Mouse (Mus musculus): ENCODE measurements around the gene Ugp2.

Gene Ugp2

DNA sequence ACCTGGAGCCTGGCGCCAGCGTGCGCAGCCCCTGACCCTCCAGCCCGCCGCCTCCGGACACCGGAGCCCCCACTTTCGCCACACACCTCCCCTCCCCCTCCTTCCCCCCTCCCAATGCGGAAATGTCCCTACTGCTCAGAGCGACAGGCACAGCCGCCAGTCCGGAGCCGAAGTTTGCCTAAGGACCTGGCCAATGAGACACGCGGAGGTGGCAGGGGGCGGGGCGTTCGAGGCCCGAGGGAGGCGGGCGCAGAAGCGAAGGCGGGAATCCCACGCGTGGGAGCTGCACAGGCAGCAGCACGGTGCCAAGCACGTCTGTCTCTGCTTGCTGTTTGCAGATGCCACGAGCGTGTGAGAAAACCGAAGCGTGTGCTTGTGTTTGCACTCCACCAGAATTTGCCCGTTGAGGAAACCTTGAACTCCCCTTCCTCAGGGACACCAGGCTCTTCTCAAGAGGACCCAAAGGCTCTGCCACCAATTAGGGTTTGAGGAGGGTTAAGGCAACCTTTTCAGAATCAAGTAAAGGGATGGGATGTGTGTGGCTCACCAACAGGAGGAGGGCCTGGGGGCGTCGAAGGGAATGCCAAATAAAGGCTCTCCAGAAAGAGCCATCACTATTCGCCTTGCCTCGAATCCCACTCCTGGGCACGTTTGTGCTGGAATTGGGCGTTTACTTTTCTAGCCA lies at the start of gene Ugp2:
Gene Ugp2, minus strand, starts transcription at position 80 of the 685 bp plus-strand sequence.
- peak; percentile 95 to 96 for DNase-seq

GRCm38 (mm10) chr11:21414911-21415381 lies 43.9 kb upstream of the Ugp2 start:
- DNase-seq, result no peak

- no peak for DNase-seq
Measured at GRCm38 (mm10) chr11:21406668-21407067, 35.7 kb upstream of the Ugp2 start.

- DNase-seq, result no peak
Measured at GRCm38 (mm10) chr11:21406141-21406540, 35.1 kb upstream of the Ugp2 start.

DNA sequence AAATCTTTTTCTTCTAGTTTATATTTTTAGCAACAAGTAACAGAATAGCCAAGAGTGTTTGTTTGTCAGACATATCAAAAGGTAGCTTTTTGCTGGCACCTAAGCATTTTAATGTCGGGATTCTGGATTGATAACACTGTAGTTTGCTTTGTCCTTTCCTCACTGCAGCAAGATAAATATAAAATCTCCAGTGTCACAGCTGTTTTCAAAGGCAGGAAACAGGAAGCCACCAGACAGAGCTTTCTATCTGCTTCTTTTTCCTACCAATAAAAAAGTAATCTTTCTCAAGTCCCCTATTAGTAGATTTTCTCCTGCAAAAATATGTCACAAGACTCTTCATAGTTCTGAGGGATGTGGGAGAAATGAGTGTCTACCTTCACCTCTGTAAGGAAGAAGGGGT lies 32.9 kb upstream of the Ugp2 start:
- no peak for DNase-seq

DNA sequence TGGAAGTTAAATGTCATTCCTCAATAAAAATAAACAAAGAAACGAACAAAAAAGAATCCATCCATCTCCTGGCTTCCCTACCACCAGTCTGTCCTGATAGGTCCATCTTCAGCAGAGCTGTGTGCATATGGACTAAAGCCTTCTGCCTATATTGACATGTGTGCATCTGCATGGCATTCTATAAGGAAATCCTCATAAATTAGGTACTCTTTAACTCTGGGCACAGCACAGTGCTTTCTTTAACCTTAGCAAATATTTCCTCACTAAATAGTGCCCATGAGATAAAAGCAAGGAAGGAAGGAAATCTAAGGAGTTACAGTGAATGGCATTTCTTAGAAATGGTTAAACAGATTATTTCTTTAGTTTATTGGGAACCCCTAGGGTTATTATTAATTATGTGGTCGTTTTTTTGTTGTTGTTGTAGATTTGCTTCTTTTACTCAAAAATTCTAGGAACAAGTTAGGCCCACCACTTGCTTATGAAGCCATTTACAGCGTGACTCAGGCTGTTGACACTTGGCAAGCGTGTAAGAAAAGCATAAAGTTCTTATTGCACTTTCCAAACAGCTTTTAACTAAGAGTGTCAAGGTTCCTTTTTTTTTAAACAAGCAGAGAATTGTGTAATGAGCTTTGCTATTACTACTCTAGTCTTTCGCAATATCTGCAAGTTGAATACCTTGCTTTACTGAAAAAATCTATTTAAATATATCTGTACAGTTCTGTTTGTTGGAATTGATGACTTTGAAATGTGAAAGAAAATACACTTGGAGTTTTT lies 31.7 kb upstream of the Ugp2 start:
- DNase-seq, result no peak

DNA sequence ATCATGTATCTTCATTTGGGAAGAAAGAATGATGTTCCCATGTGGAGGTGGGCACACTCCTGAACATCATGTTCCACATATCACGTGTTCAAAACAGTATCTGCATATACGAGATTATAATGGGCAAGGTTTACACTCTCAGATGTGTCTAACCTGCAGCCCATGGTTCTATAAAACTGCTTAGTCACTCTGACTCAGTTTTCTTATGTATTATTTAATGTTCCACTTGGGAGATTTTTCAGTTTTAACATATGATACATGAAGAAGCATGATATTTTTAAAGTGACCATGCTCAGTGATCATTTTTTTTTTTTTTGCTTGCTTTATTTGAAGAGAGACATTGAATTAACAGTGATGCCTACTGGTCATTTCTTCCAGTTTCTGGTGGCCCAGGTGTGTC lies 30.2 kb upstream of the Ugp2 start:
- DNase-seq, result no peak

DNA sequence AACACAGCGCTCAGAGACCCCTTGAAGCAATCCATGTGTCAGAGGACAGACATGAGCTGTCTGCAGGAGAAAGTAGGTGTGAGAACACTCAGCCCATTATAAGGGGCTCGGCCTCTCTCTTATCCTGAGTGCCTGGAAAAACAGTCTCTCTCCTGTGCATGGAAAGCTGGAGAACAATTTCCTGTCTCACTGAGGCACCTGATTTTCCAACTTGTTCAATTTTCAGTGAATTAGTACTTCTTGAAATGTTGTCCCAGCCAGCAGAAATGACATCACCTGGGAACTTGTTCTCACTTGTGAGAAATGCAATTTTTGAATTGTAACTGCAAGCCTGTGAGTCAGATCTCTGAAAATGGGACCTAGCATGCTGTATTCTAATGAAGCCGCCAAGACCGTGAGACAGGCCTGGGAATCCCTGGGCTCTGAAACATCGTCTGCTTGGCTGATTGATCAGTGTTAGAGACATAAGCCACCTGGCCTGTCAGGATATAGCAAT lies 28.2 kb upstream of the Ugp2 start:
- DNase-seq, result no peak

DNA sequence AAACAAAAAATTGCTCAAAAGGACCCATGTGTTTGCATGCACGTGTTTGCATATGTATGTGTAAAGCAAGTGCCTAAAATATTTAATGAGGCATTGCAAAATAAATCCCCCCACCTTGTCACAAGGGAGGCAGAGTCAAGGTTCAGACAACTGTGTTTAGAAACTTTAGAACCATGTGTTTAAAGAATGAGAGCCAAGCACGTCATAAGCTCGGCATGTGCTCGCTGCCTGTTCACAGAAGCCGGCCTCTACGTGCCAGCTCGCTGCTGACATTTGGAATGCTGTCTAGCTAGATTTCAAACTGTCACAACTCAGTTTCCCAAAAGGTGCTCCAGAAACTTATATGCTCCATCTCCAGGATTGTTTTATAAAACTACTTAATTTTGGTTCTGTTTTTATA lies 27.5 kb upstream of the Ugp2 start:
- DNase-seq, result no peak

GRCm38 (mm10) chr11:21386790-21387189 lies 15.8 kb upstream of the Ugp2 start:
- no peak for DNase-seq

DNA sequence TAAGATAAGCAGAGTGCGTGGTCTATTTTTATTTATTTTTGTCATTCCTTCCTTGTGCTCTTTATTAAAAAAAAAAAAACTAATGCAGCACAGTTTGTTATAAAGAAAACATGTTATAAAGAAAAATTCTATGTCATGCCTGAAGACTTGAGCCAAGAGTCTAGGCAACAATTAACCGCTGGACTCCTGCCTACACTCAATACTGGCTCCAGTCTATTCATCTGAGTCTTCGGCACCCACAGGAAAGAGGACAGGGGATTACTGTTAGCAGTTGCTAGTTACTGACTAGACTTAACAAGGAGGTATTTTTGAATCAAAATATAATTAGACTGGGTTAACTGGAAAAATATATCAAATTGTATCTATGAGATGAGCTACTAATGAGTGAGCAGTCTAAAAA lies 3.1 kb upstream of the Ugp2 start:
- no peak for DNase-seq

DNA sequence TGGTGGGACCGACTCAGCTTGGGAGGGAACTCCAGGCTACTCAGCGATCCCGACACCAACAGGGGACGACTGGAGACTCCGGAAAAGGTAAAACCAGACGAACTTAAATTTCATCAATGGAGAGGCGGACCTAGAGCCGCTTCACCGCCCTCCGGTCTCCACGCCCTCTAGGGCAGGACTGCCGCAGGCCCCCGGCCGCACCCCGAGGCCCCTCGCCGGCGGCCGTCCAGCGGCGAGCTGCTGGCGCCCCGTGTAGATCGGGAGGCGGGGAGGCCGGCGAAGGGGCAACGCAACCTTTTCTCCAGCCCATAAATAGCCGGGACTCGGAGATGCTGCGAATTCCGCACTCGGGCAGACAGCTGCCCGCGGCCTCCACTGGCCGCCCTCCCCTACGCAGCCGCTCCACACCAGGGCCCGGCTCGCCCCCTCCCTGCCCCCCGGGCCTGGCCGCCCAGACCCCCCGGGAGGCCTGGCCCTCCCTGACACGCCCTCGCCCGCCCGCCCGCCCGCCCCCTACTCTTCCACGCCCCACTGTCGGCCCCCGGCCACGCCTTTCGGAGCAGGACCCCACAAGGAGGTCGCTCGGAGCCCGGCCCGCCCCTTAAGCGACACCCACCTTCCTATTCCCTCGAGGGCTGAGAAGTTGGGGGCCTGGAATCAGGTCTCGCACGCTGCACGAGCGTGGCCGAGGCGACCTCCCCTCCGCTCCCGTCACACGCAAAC lies 441 bp downstream of the Ugp2 start:
- DNase-seq, result peak; percentile 66 to 71

DNA sequence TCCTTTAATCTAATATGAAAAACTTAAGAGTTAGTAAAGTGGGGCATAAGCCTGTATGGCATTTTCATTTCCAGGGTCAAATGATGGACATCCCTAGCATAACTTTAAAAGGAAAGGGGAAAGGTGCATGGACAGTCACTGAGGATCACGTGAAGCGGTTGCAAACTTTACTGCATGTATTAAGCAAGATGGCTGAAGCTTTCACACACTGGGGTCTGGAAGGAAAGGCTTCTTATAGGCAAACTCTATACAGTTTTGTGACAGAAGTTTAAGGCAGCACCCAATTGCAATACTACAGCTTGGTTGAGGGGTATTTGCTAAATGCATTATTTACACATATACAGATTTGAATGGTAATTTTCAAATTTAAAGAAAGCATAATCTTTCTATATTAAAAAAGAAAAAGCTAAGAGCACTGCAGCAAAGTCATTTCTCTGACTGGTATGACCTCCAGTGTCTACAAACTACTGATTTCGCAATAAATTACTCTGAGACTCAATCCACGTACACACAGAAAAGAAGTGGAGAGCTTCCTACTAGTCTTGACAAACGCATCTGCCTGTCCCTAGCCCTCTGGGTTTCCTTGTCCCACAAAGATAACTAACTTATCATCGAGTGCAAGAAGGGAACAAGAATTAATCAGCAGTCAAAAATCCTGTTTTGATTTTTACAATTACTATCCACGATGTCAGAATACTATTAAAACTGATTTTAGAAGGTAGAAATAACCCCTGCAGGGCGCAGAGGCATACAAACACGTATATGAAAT lies 1.6 kb downstream of the Ugp2 start:
- DNase-seq, result no peak

GRCm38 (mm10) chr11:21368466-21368865 lies 2.5 kb downstream of the Ugp2 start:
- DNase-seq, result no peak

- DNase-seq, result no peak
Measured at GRCm38 (mm10) chr11:21363144-21363940, 7.7 kb downstream of the Ugp2 start.

DNA sequence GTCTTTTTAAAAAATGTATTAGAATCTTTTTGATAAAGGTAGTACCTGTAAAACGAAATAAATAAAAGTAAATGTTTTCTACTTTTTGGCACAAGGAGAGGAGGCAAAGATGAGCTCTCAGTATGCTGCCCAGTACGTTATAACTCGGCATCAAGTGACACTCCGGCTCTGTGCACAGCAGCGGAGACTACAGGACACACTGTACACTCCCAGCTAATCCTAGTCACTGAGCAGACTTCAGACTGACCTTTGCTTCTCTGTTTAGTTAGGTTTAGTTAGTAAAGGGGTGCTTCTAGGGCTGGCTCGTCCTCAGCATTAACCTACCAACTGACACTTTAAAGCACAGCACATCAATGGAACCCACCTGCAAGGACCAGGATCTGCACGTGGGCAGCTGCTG lies 19.7 kb downstream of the Ugp2 start:
- no peak for DNase-seq

- no peak for DNase-seq
Measured at GRCm38 (mm10) chr11:21348890-21349289, 22.1 kb downstream of the Ugp2 start.

GRCm38 (mm10) chr11:21346020-21346419 lies 25.0 kb downstream of the Ugp2 start:
- DNase-seq, result no peak

DNA sequence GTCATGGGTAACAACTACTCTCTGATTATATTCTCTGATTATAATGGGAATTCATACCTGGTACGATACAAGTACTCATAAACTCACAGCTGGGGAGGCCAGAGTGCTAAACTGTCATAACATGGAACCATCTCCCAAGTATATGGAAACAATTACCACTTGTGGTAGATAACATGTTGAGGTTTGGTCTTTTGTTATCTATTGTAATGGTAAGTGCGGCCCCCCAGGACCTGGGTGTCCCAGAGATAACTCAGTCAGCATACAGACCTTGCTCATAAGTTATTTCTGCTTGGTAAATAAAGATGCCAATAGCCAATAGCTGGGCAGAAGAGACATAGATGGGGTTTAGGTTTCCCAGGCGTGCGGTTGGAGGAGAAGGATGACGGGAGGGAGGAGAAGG lies 27.5 kb downstream of the Ugp2 start:
- DNase-seq, result no peak

DNA sequence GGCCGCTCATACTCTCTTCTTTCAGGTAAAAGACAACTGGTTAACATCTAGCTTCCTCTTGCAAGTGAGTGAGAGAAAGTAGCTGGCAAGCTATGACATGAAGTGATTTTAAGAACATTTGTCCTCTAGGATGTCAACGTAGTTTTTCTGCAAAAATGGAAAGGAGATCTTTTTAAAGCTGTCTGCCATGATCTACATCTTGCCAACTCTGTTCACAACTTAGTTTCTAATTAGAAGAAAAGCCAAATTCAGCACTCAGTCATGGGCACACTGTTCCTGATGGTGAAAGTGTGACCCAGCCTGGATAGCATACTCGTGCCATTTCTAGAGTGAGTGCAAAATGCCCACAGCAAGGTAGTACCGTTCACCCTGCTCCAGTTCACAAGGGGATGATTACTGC lies 31.9 kb downstream of the Ugp2 start:
- no peak for DNase-seq

- no peak for DNase-seq
Measured at GRCm38 (mm10) chr11:21337855-21338254, 33.1 kb downstream of the Ugp2 start.
